8 mouse cellular contexts compared by ENCODE assay signal in the genomic region with DNA sequence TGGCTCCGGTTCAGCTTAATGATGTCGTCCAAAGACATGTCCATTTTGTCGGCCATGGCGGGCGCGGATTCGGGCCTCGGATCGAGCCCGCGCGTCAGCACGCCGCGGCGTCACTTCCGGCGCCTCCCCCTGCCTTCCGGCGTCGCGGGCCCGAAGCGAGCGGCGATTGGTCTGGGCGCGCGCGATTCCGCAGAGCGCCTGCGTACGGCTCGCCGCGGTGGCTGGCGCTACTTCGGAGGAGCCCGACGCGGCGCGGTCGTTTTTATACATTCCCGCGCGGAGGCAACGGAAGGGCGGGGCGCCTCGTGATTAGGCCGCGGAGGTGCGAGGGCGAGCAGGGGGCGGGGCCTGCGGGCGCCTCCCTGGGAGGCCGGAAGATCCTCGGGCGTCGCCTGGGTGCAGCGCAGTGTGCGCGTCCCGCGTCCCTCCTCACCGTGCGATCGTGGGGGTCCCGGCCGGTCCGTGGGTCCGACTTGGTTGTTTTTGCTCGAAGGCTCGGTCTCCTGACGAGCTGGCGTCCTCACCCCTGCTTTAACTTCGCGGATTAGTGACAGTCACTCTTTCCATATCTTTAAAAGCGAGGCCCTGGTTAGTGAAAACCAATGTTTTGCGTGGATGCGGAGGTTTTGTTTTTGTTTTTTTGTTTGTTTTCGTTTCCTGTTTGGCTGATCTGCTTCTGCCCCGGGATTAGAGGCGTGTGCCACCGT. TPM values are rescaled to one million over a fixed set of nuclear protein-coding genes. Genes with fewer than 3 reads are reported as not detected.
DNase-seq lines count a peak whose midpoint lies in the region; ATAC-seq and TF ChIP-seq lines count a peak whose summit lies in the region.

Gene Alyref, minus strand, starts transcription at position 83 of the 707 bp plus-strand sequence.
Gene Anapc11, plus strand, starts transcription at position 139 of the 707 bp plus-strand sequence.

- peak within 1 kb of the TSS; percentile 94 for H3K9ac ChIP-seq in hindbrain, postnatal 0 days (replicated peaks; ENCODE audit: low read length)

- peak; percentile 93 for ATAC-seq in common myeloid progenitor, adult 5-6 weeks (replicated peaks; ENCODE audit: low read depth, poor library complexity, severe bottlenecking)
- ATAC-seq in hindbrain, postnatal 0 days: peak; percentile 99
- ATAC-seq in megakaryocyte, adult 5-6 weeks (ENCODE audit: poor library complexity, severe bottlenecking): peak; percentile 95

- peaks cover 12% of the 10 kb centered on the region for H3K4me1 ChIP-seq in hindbrain, postnatal 0 days (ENCODE audit: insufficient read depth, low read length)

- peak within 1 kb of the TSS; percentile 86 for H3K27ac ChIP-seq in gastrocnemius, adult 2 months
- H3K27ac ChIP-seq in hindbrain, postnatal 0 days: peak within 1 kb of the TSS; percentile 94
- H3K27ac ChIP-seq in left cerebral cortex, adult 2 months: peak within 1 kb of the TSS; percentile 79

- intact Hi-C loops in gastrocnemius, adult 2 months (cut with DNase I): no loop called here
- intact Hi-C loops in left cerebral cortex, adult 2 months (cut with DNase I): no loop called here

- peak within 1 kb of the TSS; percentile 90 for H3K4me2 ChIP-seq in hindbrain, postnatal 0 days (ENCODE audit: low read depth, low read length)

- under 1% methylated on average over 82 of the region's 88 CpGs for WGBS in hindbrain, postnatal 0 days

- H3K9me3 ChIP-seq in hindbrain, postnatal 0 days (ENCODE audit: low read length): no peaks in the 10 kb centered on the region

- peak within 1 kb of the TSS; percentile 94 for H3K4me3 ChIP-seq in gastrocnemius, adult 2 months
- peak within 1 kb of the TSS; percentile 97 for H3K4me3 ChIP-seq in hindbrain, postnatal 0 days (ENCODE audit: low read length)
- peak within 1 kb of the TSS; percentile 85 for H3K4me3 ChIP-seq in left cerebral cortex, adult 2 months

- DNase-seq in ZHBTc4 (ENCODE audit: low read depth, low spot score): peak; percentile 98
- DNase-seq in gastrocnemius, adult 2 months: peak; percentile 98
- peak; percentile 98 for DNase-seq in hindbrain, postnatal 0 days (ENCODE audit: low spot score)
- DNase-seq in left cerebral cortex, adult 2 months (ENCODE audit: extremely low spot score in 1 of 2, low spot score in 2 of 2): peak; percentile 94 to 96
- peak; percentile 88 to 94 for DNase-seq in right cerebral cortex, adult 2 months (ENCODE audit: low spot score in 2 of 2)
- DNase-seq in urinary bladder, postnatal 14 days (ENCODE audit: low spot score): peak; percentile 94

- no peak; the same call in 1 of the 2 replicates for TF ChIP-seq CTCF in gastrocnemius, adult 2 months (IDR thresholded peaks at IDR 0.05)
- TF ChIP-seq CTCF in hindbrain, postnatal 0 days (IDR thresholded peaks at IDR 0.05; ENCODE audit: low read depth): no peak
- TF ChIP-seq CTCF in left cerebral cortex, adult 2 months (IDR thresholded peaks at IDR 0.05): no peak; the same call in 1 of the 2 replicates

- no peaks in the 10 kb centered on the region for H3K27me3 ChIP-seq in hindbrain, postnatal 0 days (ENCODE audit: insufficient read depth, low read length)

- H3K36me3 ChIP-seq in hindbrain, postnatal 0 days (ENCODE audit: insufficient read depth, low read length): peaks cover 42% of the 10 kb centered on the region

RNA-seq across cellular contexts. Expression of gene Alyref, which starts in this region (rescaled TPM):
- 248 and 287 TPM in 2 replicates for total RNA-seq in common myeloid progenitor, adult 5-6 weeks (2017)
- 10 to 100 TPM; 36.0 to 44.7 TPM for total RNA-seq in gastrocnemius, adult 2 months (2021)
- total RNA-seq in hindbrain, postnatal 0 days (2014; rRNA removed): 95.2 and 114 TPM in 2 replicates
- polyA plus RNA-seq in hindbrain, postnatal 0 days (2015; fragmentation: Nextera tagmentation; extraction: Ambion mirVana): 185 and 189 TPM in 2 replicates
- total RNA-seq in left cerebral cortex, adult 2 months (2021): 10 to 100 TPM; 56.4 to 64.1 TPM
- 143 and 149 TPM in 2 replicates for total RNA-seq in megakaryocyte, adult 5-6 weeks (2015)
- total RNA-seq in megakaryocyte, adult 5-6 weeks (2017): 171 and 196 TPM in 2 replicates

RNA-seq across cellular contexts. Expression of gene Anapc11, which starts in this region (rescaled TPM):
- 27.2 and 32.1 TPM in 2 replicates for total RNA-seq in common myeloid progenitor, adult 5-6 weeks (2017)
- total RNA-seq in gastrocnemius, adult 2 months (2021): 10 to 100 TPM; 45.3 to 58.5 TPM
- 38.0 and 39.6 TPM in 2 replicates for total RNA-seq in hindbrain, postnatal 0 days (2014; rRNA removed)
- 198 and 200 TPM in 2 replicates for polyA plus RNA-seq in hindbrain, postnatal 0 days (2015; fragmentation: Nextera tagmentation; extraction: Ambion mirVana)
- 10 to 100 TPM; 92.9 to 93.0 TPM for total RNA-seq in left cerebral cortex, adult 2 months (2021)
- total RNA-seq in megakaryocyte, adult 5-6 weeks (2015): 79.9 and 90.6 TPM in 2 replicates
- total RNA-seq in megakaryocyte, adult 5-6 weeks (2017): 30.0 and 32.3 TPM in 2 replicates

Comparison
In these comparisons a context has a peak if more than half of its experiments do, and no peak if none do; other contexts are left out.
1. Peak in every context shown above with its lines: DNase-seq, ATAC-seq, H3K4me3 ChIP-seq and H3K27ac ChIP-seq.